Mouse (Mus musculus): ENCODE measurements around the gene Olfr609.
"Not testable (repeated sequence)": the region's sequence is repeated elsewhere in the genome, so short reads cannot be mapped to it uniquely, and the experiment has no call there.

Olfr609 gene

GRCm38 (mm10) chr7:103497962-103498361 is at the start of gene Olfr609:
Olfr609 (minus strand) TSS chr7:103498062.
- no peak for DNase-seq

GRCm38 (mm10) chr7:103542617-103543016 is 44.8 kb upstream of the Olfr609 start, which contains the start of gene Olfr612:
Olfr612 (minus strand) TSS chr7:103542717.
- not testable (repeated sequence) for DNase-seq

GRCm38 (mm10) chr7:103520746-103521145 is 22.9 kb upstream of the Olfr609 start, which contains the start of gene Olfr611:
Olfr611 (minus strand) TSS chr7:103520846.
- not testable (repeated sequence) for DNase-seq

- no peak for DNase-seq
Observed at GRCm38 (mm10) chr7:103512022-103512421, 14.2 kb upstream of the Olfr609 start, which contains the start of gene Olfr610. Olfr610 (minus strand) TSS chr7:103512122.

- not testable (repeated sequence) for DNase-seq
Observed at GRCm38 (mm10) chr7:103477106-103477505, 20.8 kb downstream of the Olfr609 start.

- DNase-seq, result no peak
Observed at GRCm38 (mm10) chr7:103469577-103469976, 28.3 kb downstream of the Olfr609 start, which contains the start of gene Olfr608. Olfr608 (plus strand) TSS chr7:103469877.

- DNase-seq, result no peak
Observed at GRCm38 (mm10) chr7:103460590-103460989, 37.3 kb downstream of the Olfr609 start.

- no peak for DNase-seq
Observed at GRCm38 (mm10) chr7:103448746-103449145, 49.1 kb downstream of the Olfr609 start, which contains the start of gene Olfr606. Olfr606 (plus strand) TSS chr7:103449046.

- DNase-seq, result no peak
Observed at GRCm38 (mm10) chr7:103445339-103445738, 52.5 kb downstream of the Olfr609 start, which contains the start of gene Olfr605. Olfr605 (minus strand) TSS chr7:103445439.
